Mouse (Mus musculus): ENCODE measurements around the gene Unkl.

The Unkl gene

GRCm38 (mm10) chr17:25257804-25258261, 69.6 kb downstream of the Unkl start:
- no peak for DNase-seq

- peak; percentile 37 for DNase-seq
Measured at GRCm38 (mm10) chr17:25264453-25264852, 76.3 kb downstream of the Unkl start.

GRCm38 (mm10) chr17:25270795-25271335, 82.7 kb downstream of the Unkl start:
- DNase-seq, result no peak

GRCm38 (mm10) chr17:25272326-25272725, 84.1 kb downstream of the Unkl start:
- DNase-seq, result no peak

GRCm38 (mm10) chr17:25272951-25273705, 84.9 kb downstream of the Unkl start:
- peak; percentile 91 for DNase-seq

GRCm38 (mm10) chr17:25273706-25274501, 85.7 kb downstream of the Unkl start:
- DNase-seq, result peak; percentile 93

- DNase-seq, result no peak
Measured at GRCm38 (mm10) chr17:25274571-25275346, 86.6 kb downstream of the Unkl start, which contains the start of gene Ube2i. Gene Ube2i, minus strand, starts transcription at chr17:25274622.

- DNase-seq, result no peak
Measured at GRCm38 (mm10) chr17:25275833-25276232, 87.6 kb downstream of the Unkl start.

- peak; percentile 39 for DNase-seq
Measured at GRCm38 (mm10) chr17:25282133-25282532, 93.9 kb downstream of the Unkl start.

Measured in layer of hippocampus, adult 9-11 months (tissue).